Mouse (Mus musculus): Measurements from ENCODE around the gene Anapc2. TPM values are rescaled to one million over a fixed set of nuclear protein-coding genes. Genes with fewer than 3 reads are reported as not detected.

Anapc2 gene
- polyA plus RNA-seq, 1 experiment from 2014 or later: 152 TPM

DNA sequence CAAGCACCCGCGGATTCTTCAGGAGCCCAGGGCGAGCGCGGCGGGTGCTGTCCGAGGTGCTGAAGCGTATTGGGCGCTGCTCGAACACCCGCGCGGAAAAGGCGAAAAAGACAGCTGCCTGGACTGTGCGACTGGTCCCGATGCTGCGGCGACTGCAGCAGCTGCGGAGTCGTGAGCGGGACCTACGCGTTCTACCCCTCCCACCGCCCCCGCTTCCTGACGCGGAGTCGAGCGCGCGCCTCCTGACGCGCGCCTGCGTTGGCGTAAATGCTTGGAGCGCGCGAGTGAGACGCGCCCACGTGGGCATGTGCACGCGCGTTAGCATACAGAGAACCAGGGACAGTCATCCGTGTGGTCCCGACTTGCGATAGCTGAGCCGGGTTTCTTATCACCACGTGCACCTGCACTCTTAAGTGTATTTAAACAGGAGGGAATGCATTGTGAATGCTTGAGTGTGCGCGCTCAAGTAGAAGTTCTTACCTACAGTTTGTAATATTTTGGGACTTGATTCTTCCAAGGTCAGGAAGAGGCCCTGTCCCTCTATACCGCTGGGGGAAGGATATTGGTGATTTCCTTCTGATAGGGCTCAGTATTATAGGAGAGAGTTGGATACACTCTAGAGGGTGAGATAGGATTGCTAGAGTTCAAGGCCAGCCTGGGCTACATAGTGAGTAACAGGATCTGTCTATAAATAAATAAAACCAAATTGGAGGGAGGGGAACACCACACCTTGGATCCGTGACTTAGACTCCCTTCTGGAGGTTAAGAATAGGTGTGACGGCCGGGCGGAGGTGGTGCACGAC, 46.9 kb downstream of the Anapc2 start, which contains the start of gene Grin1:
TSS of gene Grin1 (minus strand) at position 217 of the 803 bp plus-strand sequence.
- H3K27me3 ChIP-seq: peaks cover 76% of the 10 kb centered on the region
- peak; percentile 88 for ATAC-seq (ENCODE audit: low FRiP score)
- H3K4me2 ChIP-seq (replicated peaks): peak within 1 kb of the TSS; percentile 70
- H3K4me1 ChIP-seq: peaks cover 9% of the 10 kb centered on the region; the same call in 1 of the 2 replicates
- H3K36me3 ChIP-seq: no peaks in the 10 kb centered on the region
- H3K9ac ChIP-seq: peak within 1 kb of the TSS; percentile 53
- peak within 1 kb of the TSS; percentile 44 for H3K4me3 ChIP-seq
- H3K9me3 ChIP-seq (replicated peaks): no peaks in the 10 kb centered on the region
- 10% methylated on average over 58 of the region's 58 CpGs for WGBS
- H3K27ac ChIP-seq: peak within 1 kb of the TSS; percentile 45; the same call in 1 of the 2 replicates

DNA sequence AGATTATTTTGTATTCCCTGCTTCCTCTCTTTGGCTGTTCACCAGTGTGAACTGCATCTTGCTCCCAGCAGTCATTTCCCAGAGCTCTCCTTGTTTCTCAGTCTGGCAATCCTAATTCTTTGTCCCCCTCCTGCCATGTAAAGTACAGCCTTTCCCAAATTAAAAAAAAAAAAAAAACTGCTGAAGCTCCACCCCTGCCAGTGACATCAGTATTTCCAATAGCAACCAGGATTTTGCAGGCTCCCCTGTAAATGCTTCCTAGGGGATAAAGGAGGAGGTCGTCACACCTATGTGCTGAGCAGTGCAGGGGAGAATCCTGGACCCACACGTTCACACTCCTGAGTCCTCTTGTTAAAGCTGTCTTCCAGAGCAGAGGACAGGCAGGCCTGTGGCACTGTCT, 47.8 kb downstream of the Anapc2 start:
- Histone ChIP-seq H3K4me3 (no peak overlapping the region), H3K36me3 (no peaks in the 10 kb centered on the region), H3K9me3 (replicated peaks) (no peaks in the 10 kb centered on the region), H3K4me2 (replicated peaks) (no peak overlapping the region), H3K27me3 (peaks cover 67% of the 10 kb centered on the region), H3K9ac (no peak overlapping the region), H3K27ac (no peak overlapping the region), H3K4me1 (peaks cover 9% of the 10 kb centered on the region; the same call in 1 of the 2 replicates)
- WGBS: 28% methylated on average over 2 of the region's 2 CpGs
- ATAC-seq (ENCODE audit: low FRiP score): no peak

DNA sequence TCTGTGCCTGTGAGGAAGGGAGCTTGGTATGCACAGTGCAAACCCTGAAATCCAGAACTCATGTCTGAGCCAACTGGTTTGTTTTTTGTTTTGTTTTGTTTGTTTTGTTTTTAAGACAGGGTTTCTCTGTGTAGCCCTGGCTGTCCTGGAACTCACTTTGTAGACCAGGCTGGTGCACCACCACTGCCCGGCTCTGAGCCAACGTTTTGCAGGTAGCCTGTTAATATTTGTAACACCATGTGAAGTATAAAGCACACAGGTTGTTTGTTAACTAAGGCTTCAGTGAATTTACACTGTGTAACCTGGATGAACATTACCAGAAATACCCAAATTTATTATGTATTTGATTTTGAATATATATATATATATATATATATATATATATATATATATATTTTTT, 53.8 kb downstream of the Anapc2 start:
- no peaks in the 10 kb centered on the region for H3K36me3 ChIP-seq
- H3K27ac ChIP-seq: no peak overlapping the region
- no peak for ATAC-seq (ENCODE audit: low FRiP score)
- no peak overlapping the region for H3K9ac ChIP-seq
- H3K9me3 ChIP-seq (replicated peaks): no peaks in the 10 kb centered on the region
- 0 out of 2 replicates have a peak, but pooled peaks cover 9% of the 10 kb centered on the region for H3K27me3 ChIP-seq
- no peak overlapping the region for H3K4me3 ChIP-seq
- 74% methylated on average over 2 of the region's 2 CpGs for WGBS
- H3K4me1 ChIP-seq: peaks cover under 1% of the 10 kb centered on the region; the same call in 1 of the 2 replicates
- H3K4me2 ChIP-seq (replicated peaks): no peak overlapping the region

DNA sequence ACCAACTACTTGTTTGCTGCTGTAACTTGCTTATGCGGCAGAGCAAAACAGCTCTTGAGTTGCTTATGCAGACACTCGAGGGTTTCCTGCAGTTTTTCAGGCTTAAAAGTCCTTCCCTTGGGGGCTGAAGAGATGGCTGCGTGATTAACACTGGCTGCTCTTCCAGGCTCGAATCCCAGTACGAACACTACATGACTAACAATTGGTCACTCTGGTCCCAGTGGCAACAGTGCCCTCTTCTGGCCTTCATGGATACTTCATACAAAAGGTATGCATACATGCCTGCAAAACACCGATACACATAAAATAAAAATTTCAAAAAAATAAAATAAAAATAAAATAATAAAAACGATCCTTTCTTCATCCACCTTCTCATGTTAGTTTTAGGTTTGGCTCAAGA, 56.2 kb downstream of the Anapc2 start:
- no peak for ATAC-seq (ENCODE audit: low FRiP score)
- H3K36me3 ChIP-seq: no peaks in the 10 kb centered on the region
- H3K4me3 ChIP-seq: no peak overlapping the region
- H3K27me3 ChIP-seq: no peaks in the 10 kb centered on the region
- H3K4me1 ChIP-seq: peaks cover 11% of the 10 kb centered on the region
- no peak overlapping the region for H3K27ac ChIP-seq
- H3K9me3 ChIP-seq (replicated peaks): no peaks in the 10 kb centered on the region
- 38% methylated on average over 7 of the region's 7 CpGs for WGBS
- no peak overlapping the region for H3K4me2 ChIP-seq (replicated peaks)
- H3K9ac ChIP-seq: no peak overlapping the region

DNA sequence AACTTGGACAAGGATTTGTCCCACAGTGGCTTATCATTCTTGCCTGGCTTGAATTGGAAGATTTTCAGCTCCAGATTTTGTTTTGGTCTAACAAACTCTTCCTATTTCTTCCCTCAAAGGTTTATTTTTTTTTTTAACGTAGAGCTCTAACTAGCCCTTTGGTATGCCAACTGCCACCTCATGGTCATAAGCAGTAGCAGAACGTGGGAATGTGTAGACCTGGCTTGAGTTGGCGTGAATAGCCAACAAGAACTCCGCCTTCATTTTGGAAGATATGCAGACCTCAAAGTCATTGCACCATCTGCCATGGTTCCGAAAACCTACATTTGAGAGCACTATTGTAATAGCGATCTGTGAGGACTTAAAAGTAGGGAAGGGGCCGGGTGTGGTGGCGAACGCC, 59.2 kb downstream of the Anapc2 start:
- no peaks in the 10 kb centered on the region for H3K9me3 ChIP-seq (replicated peaks)
- H3K27me3 ChIP-seq: no peaks in the 10 kb centered on the region
- peak overlapping the region; percentile 94 for H3K4me2 ChIP-seq (replicated peaks)
- peak overlapping the region; percentile 92 for H3K9ac ChIP-seq
- H3K27ac ChIP-seq: no peak overlapping the region
- H3K4me3 ChIP-seq: peak overlapping the region; percentile 88
- 54% methylated on average over 9 of the region's 9 CpGs for whole genome bisulfite sequencing
- H3K36me3 ChIP-seq: peaks cover 26% of the 10 kb centered on the region
- peaks cover 20% of the 10 kb centered on the region for H3K4me1 ChIP-seq
- ATAC-seq (ENCODE audit: low FRiP score): no peak

DNA sequence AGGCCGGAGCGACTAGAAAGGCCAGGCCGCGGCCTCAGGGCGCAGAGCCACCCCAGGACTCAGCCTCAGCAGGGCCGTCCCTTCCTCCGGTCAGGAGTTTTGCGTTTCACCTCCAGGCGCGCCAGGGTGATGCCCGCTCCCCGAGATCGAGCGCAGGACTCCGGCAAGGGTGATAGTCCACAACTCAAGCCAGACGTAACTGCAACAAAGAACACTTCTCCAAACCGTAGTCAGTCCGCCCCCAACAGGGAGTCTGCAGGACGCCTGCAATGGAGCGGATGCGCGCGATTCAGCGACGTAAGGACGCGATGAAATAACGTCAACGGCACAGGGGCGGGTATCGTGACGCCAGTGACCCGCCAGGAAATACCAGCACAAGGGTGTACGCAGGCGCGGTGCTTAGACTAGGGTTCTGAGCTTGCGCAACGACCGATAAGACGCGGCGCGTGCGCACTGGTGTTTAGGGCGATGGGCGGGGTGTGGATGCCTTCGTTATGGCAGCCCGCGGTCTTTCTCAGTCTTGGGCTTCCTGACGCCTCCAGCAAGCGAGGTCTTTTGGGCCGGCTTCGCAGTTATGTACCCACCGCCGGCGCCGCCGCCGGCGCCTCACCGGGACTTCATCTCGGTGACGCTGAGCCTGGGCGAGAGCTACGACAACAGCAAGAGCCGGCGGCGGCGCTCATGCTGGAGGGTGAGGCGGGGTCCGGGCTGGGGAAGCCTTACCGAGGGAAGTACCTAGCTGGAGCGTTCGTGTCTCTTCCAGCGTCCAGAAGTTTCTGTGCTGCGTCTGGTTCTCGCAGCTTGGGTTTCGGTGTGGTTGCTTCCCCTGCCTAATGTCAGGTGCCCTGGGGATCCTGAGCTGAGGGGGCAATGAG, 60.2 kb downstream of the Anapc2 start, which contains the start of gene Man1b1:
TSS of gene Man1b1 (plus strand) at position 53 of the 875 bp plus-strand sequence.
- WGBS: under 1% methylated on average over 76 of the region's 78 CpGs
- Histone ChIP-seq H3K9me3 (replicated peaks) (no peaks in the 10 kb centered on the region), H3K27ac (peak within 1 kb of the TSS; percentile 84), H3K4me1 (peaks cover 20% of the 10 kb centered on the region), H3K36me3 (peaks cover 36% of the 10 kb centered on the region), H3K4me3 (peak within 1 kb of the TSS; percentile 88), H3K27me3 (no peaks in the 10 kb centered on the region), H3K9ac (peak within 1 kb of the TSS; percentile 92), H3K4me2 (replicated peaks) (peak within 1 kb of the TSS; percentile 94)
- ATAC-seq (ENCODE audit: low FRiP score): peak; percentile 98

DNA sequence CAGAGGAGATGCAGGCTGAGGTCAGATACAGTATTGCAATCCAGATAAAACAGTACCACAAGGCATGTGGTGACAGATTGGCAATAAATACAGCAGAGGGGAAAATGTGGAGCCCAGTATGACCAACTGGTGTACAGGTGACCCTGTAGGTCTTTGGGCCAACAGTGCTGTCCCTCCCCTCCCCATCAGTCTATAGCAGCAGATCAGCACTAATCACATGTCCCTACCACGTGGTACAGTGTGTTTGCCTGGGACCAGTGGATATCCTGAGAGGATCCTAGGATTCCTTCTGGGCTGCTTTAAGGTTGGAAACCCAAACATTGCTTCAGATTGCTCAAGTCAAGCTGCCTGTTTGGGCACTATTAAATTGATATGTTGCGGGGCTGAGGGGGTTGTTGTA, 61.3 kb downstream of the Anapc2 start:
- no peak overlapping the region for H3K27ac ChIP-seq
- WGBS: 78% methylated on average over 2 of the region's 2 CpGs
- peak overlapping the region; percentile 94 for H3K4me2 ChIP-seq (replicated peaks)
- H3K9ac ChIP-seq: peak overlapping the region; percentile 92
- no peaks in the 10 kb centered on the region for H3K27me3 ChIP-seq
- peak overlapping the region; percentile 88 for H3K4me3 ChIP-seq
- H3K4me1 ChIP-seq: peaks cover 20% of the 10 kb centered on the region
- no peaks in the 10 kb centered on the region for H3K9me3 ChIP-seq (replicated peaks)
- no peak for ATAC-seq (ENCODE audit: low FRiP score)
- H3K36me3 ChIP-seq: peaks cover 47% of the 10 kb centered on the region

Other genes with a start within 250 kb of the Anapc2 start
- gene Nsmf, start 218.1 kb upstream of the Anapc2 start, polyA plus RNA-seq (2016; fragmentation: Nextera tagmentation; extraction: Ambion mirVana): 108 and 115 TPM in 2 replicates
- not detected in 2 replicates for gene Entpd8, start 192.2 kb upstream of the Anapc2 start, polyA plus RNA-seq (2016; fragmentation: Nextera tagmentation; extraction: Ambion mirVana)
- gene Noxa1, start 177.3 kb upstream of the Anapc2 start, polyA plus RNA-seq (2016; fragmentation: Nextera tagmentation; extraction: Ambion mirVana): 0.14 and 0.22 TPM in 2 replicates
- 70.9 and 76.4 TPM in 2 replicates for gene Nrarp, start 91.7 kb upstream of the Anapc2 start, polyA plus RNA-seq (2016; fragmentation: Nextera tagmentation; extraction: Ambion mirVana)
- 1.8 and 2.4 TPM in 2 replicates for gene Tor4a, start 75.6 kb upstream of the Anapc2 start, polyA plus RNA-seq (2016; fragmentation: Nextera tagmentation; extraction: Ambion mirVana)
- 107 and 117 TPM in 2 replicates for gene Nelfb, start 61.0 kb upstream of the Anapc2 start, polyA plus RNA-seq (2016; fragmentation: Nextera tagmentation; extraction: Ambion mirVana)
- not detected in 2 replicates for gene Stpg3, start 57.8 kb upstream of the Anapc2 start, polyA plus RNA-seq (2016; fragmentation: Nextera tagmentation; extraction: Ambion mirVana)
- 0.19 TPM in 1 of 2 replicates, not detected in the other for gene Fam166a, start 53.7 kb upstream of the Anapc2 start, polyA plus RNA-seq (2016; fragmentation: Nextera tagmentation; extraction: Ambion mirVana)
- 391 and 416 TPM in 2 replicates for gene Tubb4b, start 47.8 kb upstream of the Anapc2 start, polyA plus RNA-seq (2016; fragmentation: Nextera tagmentation; extraction: Ambion mirVana)
- gene Slc34a3, start 38.1 kb upstream of the Anapc2 start, polyA plus RNA-seq (2016; fragmentation: Nextera tagmentation; extraction: Ambion mirVana): not detected in 2 replicates
- gene Rnf224, start 35.7 kb upstream of the Anapc2 start, polyA plus RNA-seq (2016; fragmentation: Nextera tagmentation; extraction: Ambion mirVana): not detected in 2 replicates
- 37.8 and 40.5 TPM in 2 replicates for gene Rnf208, start 30.2 kb upstream of the Anapc2 start, polyA plus RNA-seq (2016; fragmentation: Nextera tagmentation; extraction: Ambion mirVana)
- gene Cysrt1, start 30.0 kb upstream of the Anapc2 start, polyA plus RNA-seq (2016; fragmentation: Nextera tagmentation; extraction: Ambion mirVana): not detected in 2 replicates
- 3.5 and 6.2 TPM in 2 replicates for gene AL732309.1, start 25.6 kb upstream of the Anapc2 start, polyA plus RNA-seq (2016; fragmentation: Nextera tagmentation; extraction: Ambion mirVana)
- 16.5 and 18.6 TPM in 2 replicates for gene Tmem203, start 17.0 kb upstream of the Anapc2 start, polyA plus RNA-seq (2016; fragmentation: Nextera tagmentation; extraction: Ambion mirVana)
- 13.2 and 14.9 TPM in 2 replicates for gene Tprn, start 9.9 kb upstream of the Anapc2 start, polyA plus RNA-seq (2016; fragmentation: Nextera tagmentation; extraction: Ambion mirVana)
- 195 and 201 TPM in 2 replicates for gene Ssna1, start within 50 bp of the Anapc2 start, polyA plus RNA-seq (2016; fragmentation: Nextera tagmentation; extraction: Ambion mirVana)
- not detected in 2 replicates for gene Tmem210, start 15.7 kb downstream of the Anapc2 start, polyA plus RNA-seq (2016; fragmentation: Nextera tagmentation; extraction: Ambion mirVana)
- not detected in 2 replicates for gene Lrrc26, start 17.4 kb downstream of the Anapc2 start, polyA plus RNA-seq (2016; fragmentation: Nextera tagmentation; extraction: Ambion mirVana)
- gene Grin1, start 46.7 kb downstream of the Anapc2 start, polyA plus RNA-seq (2016; fragmentation: Nextera tagmentation; extraction: Ambion mirVana): 6.3 and 6.9 TPM in 2 replicates
- 73.5 and 78.8 TPM in 2 replicates for gene Man1b1, start 59.9 kb downstream of the Anapc2 start, polyA plus RNA-seq (2016; fragmentation: Nextera tagmentation; extraction: Ambion mirVana)
- 21.9 and 23.5 TPM in 2 replicates for gene Dpp7, start 83.9 kb downstream of the Anapc2 start, polyA plus RNA-seq (2016; fragmentation: Nextera tagmentation; extraction: Ambion mirVana)
- 5.7 and 7.9 TPM in 2 replicates for gene Uap1l1, start 93.2 kb downstream of the Anapc2 start, polyA plus RNA-seq (2016; fragmentation: Nextera tagmentation; extraction: Ambion mirVana)
- 31.9 and 41.4 TPM in 2 replicates for gene Sapcd2, start 99.8 kb downstream of the Anapc2 start, polyA plus RNA-seq (2016; fragmentation: Nextera tagmentation; extraction: Ambion mirVana)
- 0.22 and 0.46 TPM in 2 replicates for gene Entpd2, start 123.4 kb downstream of the Anapc2 start, polyA plus RNA-seq (2016; fragmentation: Nextera tagmentation; extraction: Ambion mirVana)
- 216 and 225 TPM in 2 replicates for gene Npdc1, start 126.9 kb downstream of the Anapc2 start, polyA plus RNA-seq (2016; fragmentation: Nextera tagmentation; extraction: Ambion mirVana)
- 0.53 TPM in 1 of 2 replicates, not detected in the other for gene Fut7, start 150.8 kb downstream of the Anapc2 start, polyA plus RNA-seq (2016; fragmentation: Nextera tagmentation; extraction: Ambion mirVana)
- gene Abca2, start 156.2 kb downstream of the Anapc2 start, polyA plus RNA-seq (2016; fragmentation: Nextera tagmentation; extraction: Ambion mirVana): 10.1 and 10.6 TPM in 2 replicates
- 2.3 and 2.4 TPM in 2 replicates for gene Clic3, start 184.4 kb downstream of the Anapc2 start, polyA plus RNA-seq (2016; fragmentation: Nextera tagmentation; extraction: Ambion mirVana)
- 41.6 and 49.4 TPM in 2 replicates for gene Paxx, start 188.6 kb downstream of the Anapc2 start, polyA plus RNA-seq (2016; fragmentation: Nextera tagmentation; extraction: Ambion mirVana)
- 2.8 and 3.0 TPM in 2 replicates for gene Ptgds, start 197.6 kb downstream of the Anapc2 start, polyA plus RNA-seq (2016; fragmentation: Nextera tagmentation; extraction: Ambion mirVana)
- not detected in 2 replicates for gene Lcn12, start 221.4 kb downstream of the Anapc2 start, polyA plus RNA-seq (2016; fragmentation: Nextera tagmentation; extraction: Ambion mirVana)
- 106 and 116 TPM in 2 replicates for gene Fbxw5, start 228.3 kb downstream of the Anapc2 start, polyA plus RNA-seq (2016; fragmentation: Nextera tagmentation; extraction: Ambion mirVana)
- gene C8g, start 229.2 kb downstream of the Anapc2 start, polyA plus RNA-seq (2016; fragmentation: Nextera tagmentation; extraction: Ambion mirVana): 4.8 and 6.0 TPM in 2 replicates